Mouse (Mus musculus) forebrain, embryonic 14.5 days (tissue): ENCODE measurements around the gene Tldc2. TPM values are rescaled to one million over a fixed set of nuclear protein-coding genes. Genes with fewer than 3 reads are reported as not detected.
A peak's percentile ranks its signal among the peaks of the same experiment; 100 is the strongest.

Source experiments
- ATAC-seq: fragments of 200-750 bp; cut with Nextera tagmentation; 2 replicates; pipeline ENCODE4 v1.8.0; 2017; ENCODE audit warnings: mild to moderate bottlenecking, moderate library complexity
- DNase-seq: peaks from one replicate; pipeline ENCODE4 v3.0.0-alpha.2; 2015; ENCODE audit warnings: low spot score
- H3K27ac ChIP-seq: fragments of 300-500 bp; sonication (generic); 2 replicates; pipeline ENCODE4 v1.5.1; 2014; ENCODE audit warnings: low read depth, mild to moderate bottlenecking, control low read depth, low read length, moderate library complexity
- H3K27me3 ChIP-seq: fragments of 300-500 bp; sonication (generic); replicated peaks from 2 replicates; pipeline ENCODE4 v1.6.1; 2014; ENCODE audit warnings: low read length, control low read depth, mixed read lengths; ENCODE audit not compliant: control insufficient read depth, insufficient read depth
- H3K36me3 ChIP-seq: fragments of 300-500 bp; sonication (generic); 2 replicates; pipeline ENCODE4 v1.6.1; 2014; ENCODE audit warnings: low read length, control low read depth; ENCODE audit not compliant: control insufficient read depth, insufficient read depth
- H3K4me1 ChIP-seq: fragments of 300-500 bp; sonication (generic); 2 replicates; pipeline ENCODE4 v1.6.1; 2014; ENCODE audit warnings: antibody characterized with exemption, low read length, control low read depth; ENCODE audit not compliant: control insufficient read depth, insufficient read depth
- H3K4me2 ChIP-seq: fragments of 300-500 bp; sonication (generic); 2 replicates; pipeline ENCODE4 v1.6.1; 2014; ENCODE audit warnings: mild to moderate bottlenecking, control low read depth, low read length
- H3K4me3 ChIP-seq: fragments of 300-500 bp; sonication (generic); 2 replicates; pipeline ENCODE4 v1.5.1; 2014; ENCODE audit warnings: low read depth, low read length, control low read depth
- H3K9ac ChIP-seq: fragments of 300-500 bp; sonication (generic); 2 replicates; pipeline ENCODE4 v1.6.1; 2014; ENCODE audit warnings: mild to moderate bottlenecking, low read length, control low read depth, moderate library complexity
- H3K9me3 ChIP-seq: fragments of 300-500 bp; sonication (generic); replicated peaks from 2 replicates; pipeline ENCODE4 v1.6.1; 2016; ENCODE audit warnings: low read length, control low read depth, mixed read lengths; ENCODE audit not compliant: control insufficient read depth
- WGBS: fragments of 180-500 bp; shearing (Covaris S2); extraction: QIAGEN DNeasy Blood & Tissue Kit; methylation state at CpG from one replicate; pipeline ENCODE4 v1.1.7; 2014; 5-methylcytosine and 5-hydroxymethylcytosine counted together
- polyA plus RNA-seq: library from polyadenylated mRNA; unstranded; fragments of >200 nt; fragmentation: Nextera tagmentation; extraction: Ambion mirVana; gene quantifications from 2 replicates; pipeline ENCODE4 v1.2.1, GENCODE M21; 2014

Tldc2 gene
- polyA plus RNA-seq, 1 experiment from 2014 or later, result not detected

DNA sequence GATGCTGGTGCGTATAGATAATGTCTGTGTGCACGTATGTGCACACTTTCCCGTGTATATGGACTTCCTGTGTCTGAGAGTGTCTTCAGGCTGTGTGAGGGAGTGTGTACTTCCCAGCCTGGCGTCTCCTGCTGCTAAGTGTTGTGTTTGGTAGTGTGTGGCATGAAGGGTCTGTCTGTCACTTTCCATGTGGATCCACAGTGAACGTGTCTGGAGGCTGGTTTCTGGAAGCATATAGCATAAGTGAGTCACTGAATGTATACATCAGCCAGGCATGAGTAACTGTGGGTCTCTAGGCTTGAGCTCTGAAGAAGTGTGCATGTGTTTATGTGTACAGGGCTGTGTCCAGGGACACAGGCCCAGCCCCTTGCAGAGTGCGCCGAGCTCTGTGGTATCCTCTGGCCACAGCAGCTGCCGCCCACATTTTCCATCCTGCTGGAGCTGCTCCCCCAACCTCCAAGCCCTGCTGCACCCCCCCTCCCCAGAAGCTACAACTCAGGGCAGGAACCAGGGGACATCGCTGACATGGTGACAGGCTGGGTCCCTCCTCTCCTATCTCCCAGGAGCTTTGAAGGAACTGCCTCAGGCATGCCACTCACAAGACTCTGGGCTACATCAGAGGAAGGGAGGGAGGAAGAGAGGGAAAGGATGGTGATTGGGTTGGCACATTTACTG lies 13.3 kb upstream of the Tldc2 start:
- DNase-seq (no peak), ATAC-seq (no peak)
- H3K27me3 ChIP-seq, result no peaks in the 10 kb centered on the region
- H3K4me2 ChIP-seq, result peak overlapping the region; percentile 89; the same call in 1 of the 2 replicates
- H3K4me1 ChIP-seq, result peaks cover 79% of the 10 kb centered on the region
- no peaks in the 10 kb centered on the region for H3K9me3 ChIP-seq
- H3K27ac ChIP-seq, result no peak overlapping the region
- 0 out of 2 replicates have a peak overlapping the region, but pooled peaks have one; percentile 17 for H3K9ac ChIP-seq
- H3K36me3 ChIP-seq, result peaks cover 17% of the 10 kb centered on the region; the same call in 1 of the 2 replicates
- 82% methylated on average over 9 of the region's 9 CpGs for WGBS
- no peak overlapping the region for H3K4me3 ChIP-seq

- DNase-seq (no peak), ATAC-seq (no peak)
- Histone ChIP-seq H3K4me3 (0 out of 2 replicates have a peak overlapping the region, but pooled peaks have one; percentile 2), H3K4me2 (peak overlapping the region; percentile 89), H3K4me1 (peaks cover 72% of the 10 kb centered on the region), H3K9ac (no peak overlapping the region), H3K27ac (peak overlapping the region; percentile 27; the same call in 1 of the 2 replicates), H3K9me3 (no peaks in the 10 kb centered on the region), H3K27me3 (no peaks in the 10 kb centered on the region), H3K36me3 (peaks cover 17% of the 10 kb centered on the region; the same call in 1 of the 2 replicates)
- 60% methylated on average over 9 of the region's 9 CpGs for WGBS
Measured at GRCm38 (mm10) chr2:157074186-157074724, 12.6 kb upstream of the Tldc2 start.

GRCm38 (mm10) chr2:157074772-157075171 lies 12.1 kb upstream of the Tldc2 start:
- WGBS, result 67% methylated on average over 5 of the region's 5 CpGs
- no peaks in the 10 kb centered on the region for H3K27me3 ChIP-seq
- no peak overlapping the region for H3K4me3 ChIP-seq
- peak overlapping the region; percentile 27; the same call in 1 of the 2 replicates for H3K27ac ChIP-seq
- no peak for DNase-seq
- H3K9me3 ChIP-seq, result no peaks in the 10 kb centered on the region
- H3K9ac ChIP-seq, result no peak overlapping the region
- peak overlapping the region; percentile 89 for H3K4me2 ChIP-seq
- peaks cover 17% of the 10 kb centered on the region; the same call in 1 of the 2 replicates for H3K36me3 ChIP-seq
- ATAC-seq, result no peak
- H3K4me1 ChIP-seq, result peaks cover 68% of the 10 kb centered on the region

- peaks cover 17% of the 10 kb centered on the region; the same call in 1 of the 2 replicates for H3K36me3 ChIP-seq
- DNase-seq, result no peak
- H3K4me2 ChIP-seq, result peak overlapping the region; percentile 89
- no peak overlapping the region for H3K27ac ChIP-seq
- 91% methylated on average over 3 of the region's 3 CpGs for WGBS
- H3K9ac ChIP-seq, result peak overlapping the region; percentile 40
- peaks cover 66% of the 10 kb centered on the region for H3K4me1 ChIP-seq
- H3K9me3 ChIP-seq, result no peaks in the 10 kb centered on the region
- no peaks in the 10 kb centered on the region for H3K27me3 ChIP-seq
- no peak for ATAC-seq
- peak overlapping the region; percentile 11; the same call in 1 of the 2 replicates for H3K4me3 ChIP-seq
Measured at GRCm38 (mm10) chr2:157075226-157075625, 11.6 kb upstream of the Tldc2 start.

- Histone ChIP-seq H3K9ac (peak overlapping the region; percentile 40; the same call in 1 of the 2 replicates), H3K27me3 (no peaks in the 10 kb centered on the region), H3K36me3 (peaks cover 17% of the 10 kb centered on the region; the same call in 1 of the 2 replicates), H3K27ac (no peak overlapping the region), H3K9me3 (no peaks in the 10 kb centered on the region), H3K4me3 (peak overlapping the region; percentile 11), H3K4me1 (peaks cover 61% of the 10 kb centered on the region), H3K4me2 (peak overlapping the region; percentile 89)
- ATAC-seq, result no peak
- 41% methylated on average over 3 of the region's 3 CpGs for WGBS
- DNase-seq, result no peak
Measured at GRCm38 (mm10) chr2:157075685-157076084, 11.2 kb upstream of the Tldc2 start.

DNA sequence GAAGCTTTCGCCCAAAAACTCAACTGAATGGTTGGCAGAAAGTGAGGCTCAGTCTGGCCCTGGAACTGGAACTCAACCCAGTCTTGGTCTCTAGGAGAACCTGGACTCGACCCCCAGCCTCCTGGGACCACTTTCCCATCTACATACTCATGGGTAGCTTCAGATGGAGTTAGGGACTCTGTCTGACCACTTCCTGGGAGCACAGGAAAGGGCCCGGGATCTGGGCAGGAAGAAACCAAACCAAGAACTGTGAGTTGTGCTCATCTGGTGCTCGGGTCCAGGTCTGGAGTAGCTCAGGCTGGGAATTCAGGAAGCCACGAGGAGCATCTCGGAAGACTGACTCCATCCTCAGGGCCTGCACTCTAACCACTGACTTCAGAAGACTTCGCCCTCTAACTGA lies 10.3 kb upstream of the Tldc2 start:
- Histone ChIP-seq H3K9ac (peak overlapping the region; percentile 98; the same call in 1 of the 2 replicates), H3K36me3 (peaks cover 15% of the 10 kb centered on the region; the same call in 1 of the 2 replicates), H3K4me3 (peak overlapping the region; percentile 96), H3K27ac (no peak overlapping the region), H3K4me1 (peaks cover 52% of the 10 kb centered on the region), H3K9me3 (no peaks in the 10 kb centered on the region), H3K27me3 (no peaks in the 10 kb centered on the region), H3K4me2 (peak overlapping the region; percentile 89)
- no peak for DNase-seq
- no peak for ATAC-seq
- 89% methylated on average over 7 of the region's 7 CpGs for WGBS

GRCm38 (mm10) chr2:157077160-157077559 lies 9.7 kb upstream of the Tldc2 start:
- Histone ChIP-seq H3K9ac (peak overlapping the region; percentile 98), H3K4me2 (peak overlapping the region; percentile 89), H3K36me3 (peaks cover 15% of the 10 kb centered on the region; the same call in 1 of the 2 replicates), H3K4me3 (peak overlapping the region; percentile 96), H3K27me3 (no peaks in the 10 kb centered on the region), H3K27ac (no peak overlapping the region), H3K9me3 (no peaks in the 10 kb centered on the region), H3K4me1 (peaks cover 48% of the 10 kb centered on the region)
- peak; percentile 47 for DNase-seq
- WGBS, result 11% methylated on average over 5 of the region's 5 CpGs
- ATAC-seq, result no peak

DNA sequence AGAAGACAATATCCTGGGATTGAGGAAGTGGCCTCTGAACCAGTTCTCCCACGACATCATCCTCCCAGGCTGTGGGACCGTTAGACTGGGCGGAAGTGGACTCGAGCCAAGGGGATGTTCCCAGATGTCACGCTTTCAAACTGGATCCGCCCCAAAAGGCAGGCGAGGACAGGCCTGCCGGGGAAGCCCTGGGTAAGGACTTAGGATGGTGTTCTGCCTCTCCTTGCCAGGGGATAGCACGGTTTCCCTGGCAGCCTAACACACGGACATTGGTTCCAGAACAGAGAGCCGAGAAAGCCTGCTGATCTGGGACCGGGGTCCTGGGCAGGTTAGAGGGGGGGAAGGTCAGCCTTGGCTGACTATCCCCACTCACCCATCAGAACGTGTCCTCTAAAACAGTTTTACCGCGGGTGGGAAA lies 9.2 kb upstream of the Tldc2 start:
- Histone ChIP-seq H3K4me2 (peak overlapping the region; percentile 89), H3K36me3 (peaks cover 15% of the 10 kb centered on the region; the same call in 1 of the 2 replicates), H3K27me3 (no peaks in the 10 kb centered on the region), H3K27ac (peak overlapping the region; percentile 98), H3K4me1 (peaks cover 46% of the 10 kb centered on the region), H3K9me3 (no peaks in the 10 kb centered on the region), H3K9ac (peak overlapping the region; percentile 98), H3K4me3 (peak overlapping the region; percentile 96)
- peak; percentile 73 for DNase-seq
- 0% methylated on average over 15 of the region's 15 CpGs for WGBS
- no peak for ATAC-seq
